Mouse (Mus musculus): ENCODE measurements around the gene Cirbp.

GRCm38 (mm10) chr10:80220676-80221075, 54.9 kb downstream of the Cirbp start:
- TF ChIP-seq CTCF (IDR thresholded peaks at IDR 0.05; ENCODE audit: low read depth) (no peak), EP300 (IDR thresholded peaks at IDR 0.05; ENCODE audit: low read depth) (no peak)

Data from liver, embryonic 14.5 days (tissue).